Mouse (Mus musculus): ENCODE measurements around the gene Pcdh15. TPM values are rescaled to one million over a fixed set of nuclear protein-coding genes. Genes with fewer than 3 reads are reported as not detected.

Pcdh15 gene
- polyA plus RNA-seq, 1 experiment from 2014 or later: 0.41 TPM

GRCm38 (mm10) chr10:74387538-74388499, 1288.7 kb downstream of the Pcdh15 start:
- Histone ChIP-seq H3K9ac (replicated peaks; ENCODE audit: low read length) (no peak overlapping the region), H3K4me2 (replicated peaks; ENCODE audit: low read depth, low read length) (no peak overlapping the region), H3K27ac (ENCODE audit: low read length) (no peak overlapping the region), H3K27me3 (ENCODE audit: insufficient read depth, low read length) (no peaks in the 10 kb centered on the region), H3K9me3 (ENCODE audit: low read length) (no peaks in the 10 kb centered on the region), H3K4me3 (ENCODE audit: low read length) (no peak overlapping the region), H3K36me3 (ENCODE audit: insufficient read depth, low read length) (no peaks in the 10 kb centered on the region), H3K4me1 (ENCODE audit: insufficient read depth, low read length) (0 out of 2 replicates have a peak, but pooled peaks cover 2% of the 10 kb centered on the region)
- WGBS: 25% methylated on average over 10 of the region's 10 CpGs
- peak; percentile 94 for ATAC-seq (ENCODE audit: low FRiP score, low TSS enrichment)

- Histone ChIP-seq H3K4me2 (replicated peaks; ENCODE audit: low read depth, low read length) (no peak overlapping the region), H3K9ac (replicated peaks; ENCODE audit: low read length) (no peak overlapping the region), H3K36me3 (ENCODE audit: insufficient read depth, low read length) (no peaks in the 10 kb centered on the region), H3K4me3 (ENCODE audit: low read length) (no peak overlapping the region), H3K27ac (ENCODE audit: low read length) (no peak overlapping the region), H3K9me3 (ENCODE audit: low read length) (no peaks in the 10 kb centered on the region), H3K27me3 (ENCODE audit: insufficient read depth, low read length) (no peaks in the 10 kb centered on the region), H3K4me1 (ENCODE audit: insufficient read depth, low read length) (no peaks in the 10 kb centered on the region)
- ATAC-seq (ENCODE audit: low FRiP score, low TSS enrichment): no peak
- WGBS: 85% methylated on average over 8 of the region's 8 CpGs
These were observed 1304.0 kb downstream of the Pcdh15 start for GRCm38 (mm10) chr10:74403111-74403510.

GRCm38 (mm10) chr10:74414021-74414420, 1314.9 kb downstream of the Pcdh15 start:
- Histone ChIP-seq H3K9ac (replicated peaks; ENCODE audit: low read length) (no peak overlapping the region), H3K4me1 (ENCODE audit: insufficient read depth, low read length) (no peaks in the 10 kb centered on the region), H3K27ac (ENCODE audit: low read length) (no peak overlapping the region), H3K4me2 (replicated peaks; ENCODE audit: low read depth, low read length) (no peak overlapping the region), H3K9me3 (ENCODE audit: low read length) (no peaks in the 10 kb centered on the region), H3K27me3 (ENCODE audit: insufficient read depth, low read length) (no peaks in the 10 kb centered on the region), H3K4me3 (ENCODE audit: low read length) (no peak overlapping the region), H3K36me3 (ENCODE audit: insufficient read depth, low read length) (no peaks in the 10 kb centered on the region)
- 44% methylated on average over 3 of the region's 3 CpGs for WGBS
- ATAC-seq (ENCODE audit: low FRiP score, low TSS enrichment): 0 out of 2 replicates have a peak, but pooled peaks have one; percentile 49

GRCm38 (mm10) chr10:74414945-74415344, 1315.8 kb downstream of the Pcdh15 start:
- Histone ChIP-seq H3K4me3 (ENCODE audit: low read length) (no peak overlapping the region), H3K27me3 (ENCODE audit: insufficient read depth, low read length) (no peaks in the 10 kb centered on the region), H3K4me2 (replicated peaks; ENCODE audit: low read depth, low read length) (no peak overlapping the region), H3K36me3 (ENCODE audit: insufficient read depth, low read length) (no peaks in the 10 kb centered on the region), H3K9ac (replicated peaks; ENCODE audit: low read length) (no peak overlapping the region), H3K9me3 (ENCODE audit: low read length) (no peaks in the 10 kb centered on the region), H3K27ac (ENCODE audit: low read length) (no peak overlapping the region), H3K4me1 (ENCODE audit: insufficient read depth, low read length) (no peaks in the 10 kb centered on the region)
- WGBS: 57% methylated on average over 1 of the region's 1 CpGs
- no peak for ATAC-seq (ENCODE audit: low FRiP score, low TSS enrichment)

GRCm38 (mm10) chr10:74415359-74415758, 1316.2 kb downstream of the Pcdh15 start:
- WGBS: 50% methylated on average over 4 of the region's 4 CpGs
- no peak overlapping the region for H3K27ac ChIP-seq (ENCODE audit: low read length)
- no peak for ATAC-seq (ENCODE audit: low FRiP score, low TSS enrichment)

GRCm38 (mm10) chr10:74415949-74416348, 1316.8 kb downstream of the Pcdh15 start:
- H3K9ac ChIP-seq (replicated peaks; ENCODE audit: low read length): no peak overlapping the region
- no peak overlapping the region for H3K4me2 ChIP-seq (replicated peaks; ENCODE audit: low read depth, low read length)
- no peak overlapping the region for H3K27ac ChIP-seq (ENCODE audit: low read length)
- no peaks in the 10 kb centered on the region for H3K36me3 ChIP-seq (ENCODE audit: insufficient read depth, low read length)
- no peaks in the 10 kb centered on the region for H3K9me3 ChIP-seq (ENCODE audit: low read length)
- no peaks in the 10 kb centered on the region for H3K27me3 ChIP-seq (ENCODE audit: insufficient read depth, low read length)
- WGBS: 63% methylated on average over 10 of the region's 10 CpGs
- no peak for ATAC-seq (ENCODE audit: low FRiP score, low TSS enrichment)
- no peak overlapping the region for H3K4me3 ChIP-seq (ENCODE audit: low read length)
- no peaks in the 10 kb centered on the region for H3K4me1 ChIP-seq (ENCODE audit: insufficient read depth, low read length)

More at GRCm38 (mm10) chr10:74415359-74415758, 1316.2 kb downstream of the Pcdh15 start:
- H3K9me3 ChIP-seq (ENCODE audit: low read length): no peaks in the 10 kb centered on the region
- H3K4me3 ChIP-seq (ENCODE audit: low read length): no peak overlapping the region
- no peaks in the 10 kb centered on the region for H3K27me3 ChIP-seq (ENCODE audit: insufficient read depth, low read length)
- no peaks in the 10 kb centered on the region for H3K4me1 ChIP-seq (ENCODE audit: insufficient read depth, low read length)
- no peak overlapping the region for H3K9ac ChIP-seq (replicated peaks; ENCODE audit: low read length)
- H3K36me3 ChIP-seq (ENCODE audit: insufficient read depth, low read length): no peaks in the 10 kb centered on the region
- H3K4me2 ChIP-seq (replicated peaks; ENCODE audit: low read depth, low read length): no peak overlapping the region

- Histone ChIP-seq H3K4me2 (replicated peaks; ENCODE audit: low read depth, low read length) (no peak overlapping the region), H3K9ac (replicated peaks; ENCODE audit: low read length) (no peak overlapping the region), H3K36me3 (ENCODE audit: insufficient read depth, low read length) (no peaks in the 10 kb centered on the region), H3K4me1 (ENCODE audit: insufficient read depth, low read length) (no peaks in the 10 kb centered on the region), H3K4me3 (ENCODE audit: low read length) (no peak overlapping the region), H3K27ac (ENCODE audit: low read length) (no peak overlapping the region), H3K9me3 (ENCODE audit: low read length) (no peaks in the 10 kb centered on the region), H3K27me3 (ENCODE audit: insufficient read depth, low read length) (no peaks in the 10 kb centered on the region)
- 88% methylated on average over 11 of the region's 11 CpGs for WGBS
- ATAC-seq (ENCODE audit: low FRiP score, low TSS enrichment): no peak
These were observed 1350.9 kb downstream of the Pcdh15 start for GRCm38 (mm10) chr10:74450069-74450468.

- no peak overlapping the region for H3K9ac ChIP-seq (replicated peaks; ENCODE audit: low read length)
- no peak for ATAC-seq (ENCODE audit: low FRiP score, low TSS enrichment)
These were observed 1364.8 kb downstream of the Pcdh15 start for GRCm38 (mm10) chr10:74463972-74464371.

GRCm38 (mm10) chr10:74480779-74481178, 1381.6 kb downstream of the Pcdh15 start:
- H3K9me3 ChIP-seq (ENCODE audit: low read length): no peaks in the 10 kb centered on the region
- WGBS: 75% methylated on average over 3 of the region's 3 CpGs
- no peak for ATAC-seq (ENCODE audit: low FRiP score, low TSS enrichment)
- no peaks in the 10 kb centered on the region for H3K4me1 ChIP-seq (ENCODE audit: insufficient read depth, low read length)
- no peak overlapping the region for H3K4me3 ChIP-seq (ENCODE audit: low read length)
- H3K9ac ChIP-seq (replicated peaks; ENCODE audit: low read length): no peak overlapping the region
- no peak overlapping the region for H3K27ac ChIP-seq (ENCODE audit: low read length)
- H3K36me3 ChIP-seq (ENCODE audit: insufficient read depth, low read length): no peaks in the 10 kb centered on the region
- no peak overlapping the region for H3K4me2 ChIP-seq (replicated peaks; ENCODE audit: low read depth, low read length)
- no peaks in the 10 kb centered on the region for H3K27me3 ChIP-seq (ENCODE audit: insufficient read depth, low read length)

More at GRCm38 (mm10) chr10:74463972-74464371, 1364.8 kb downstream of the Pcdh15 start:
- no peaks in the 10 kb centered on the region for H3K27me3 ChIP-seq (ENCODE audit: insufficient read depth, low read length)
- no peaks in the 10 kb centered on the region for H3K9me3 ChIP-seq (ENCODE audit: low read length)
- no peak overlapping the region for H3K4me3 ChIP-seq (ENCODE audit: low read length)
- H3K4me2 ChIP-seq (replicated peaks; ENCODE audit: low read depth, low read length): no peak overlapping the region
- H3K4me1 ChIP-seq (ENCODE audit: insufficient read depth, low read length): no peaks in the 10 kb centered on the region
- WGBS: 19% methylated on average over 2 of the region's 2 CpGs
- no peak overlapping the region for H3K27ac ChIP-seq (ENCODE audit: low read length)
- no peaks in the 10 kb centered on the region for H3K36me3 ChIP-seq (ENCODE audit: insufficient read depth, low read length)

GRCm38 (mm10) chr10:74512315-74512714, 1413.2 kb downstream of the Pcdh15 start:
- Histone ChIP-seq H3K27ac (ENCODE audit: low read length) (no peak overlapping the region), H3K27me3 (ENCODE audit: insufficient read depth, low read length) (no peaks in the 10 kb centered on the region), H3K4me3 (ENCODE audit: low read length) (no peak overlapping the region), H3K9ac (replicated peaks; ENCODE audit: low read length) (no peak overlapping the region), H3K36me3 (ENCODE audit: insufficient read depth, low read length) (no peaks in the 10 kb centered on the region), H3K9me3 (ENCODE audit: low read length) (no peaks in the 10 kb centered on the region), H3K4me2 (replicated peaks; ENCODE audit: low read depth, low read length) (no peak overlapping the region), H3K4me1 (ENCODE audit: insufficient read depth, low read length) (no peaks in the 10 kb centered on the region)
- ATAC-seq (ENCODE audit: low FRiP score, low TSS enrichment): no peak
- WGBS: 68% methylated on average over 3 of the region's 3 CpGs
